In the genomic region with DNA sequence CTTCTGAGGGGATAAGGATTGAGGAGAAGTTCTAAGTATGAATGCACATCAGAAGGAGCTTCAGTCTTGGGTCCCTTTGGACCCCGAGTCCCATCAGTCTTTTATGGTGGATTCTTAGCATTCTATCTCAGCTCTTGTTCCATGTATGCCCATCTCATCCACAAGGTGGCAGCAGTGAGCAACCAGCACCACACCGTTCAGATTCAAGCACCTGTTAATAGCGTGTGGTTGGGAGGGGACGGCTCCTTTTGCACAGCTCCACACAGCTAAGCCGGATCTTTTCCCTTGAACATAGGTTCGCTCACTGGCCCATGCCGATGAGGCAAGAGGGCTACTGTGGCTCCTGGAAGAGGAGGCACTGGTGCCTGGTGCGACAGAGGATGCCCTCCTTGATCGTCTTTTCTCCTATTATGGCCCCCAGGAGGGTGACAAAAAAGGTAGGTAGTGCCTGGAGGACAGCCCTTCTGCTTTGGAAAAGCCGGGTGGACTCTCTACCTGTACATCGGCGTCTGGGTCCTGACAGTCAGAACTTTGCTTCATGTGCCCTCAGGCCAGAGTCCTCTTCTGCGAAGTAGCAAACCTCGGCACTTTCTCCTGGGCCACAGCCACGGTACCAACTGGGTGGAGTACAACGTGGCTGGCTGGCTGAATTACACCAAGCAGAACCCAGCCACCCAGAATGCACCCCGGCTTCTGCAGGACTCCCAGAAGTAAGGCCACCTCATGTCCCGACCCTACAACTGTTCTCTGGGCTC, we compare ENCODE assay signal across 8 mouse cellular contexts. TPM values are rescaled to one million over a fixed set of nuclear protein-coding genes. Genes with fewer than 3 reads are reported as not detected.
DNase-seq lines count a peak whose midpoint lies in the region; ATAC-seq and TF ChIP-seq lines count a peak whose summit lies in the region.

No protein-coding gene starts in this region.

- H3K27ac ChIP-seq in kidney, embryonic 15.5 days, result no peak overlapping the region
- H3K27ac ChIP-seq in liver, embryonic 13.5 days, result no peak overlapping the region
- H3K27ac ChIP-seq in neural tube, embryonic 13.5 days (replicated peaks), result no peak overlapping the region
- no peak overlapping the region for H3K27ac ChIP-seq in testis, adult 2 months (ENCODE audit: control insufficient read depth, insufficient read depth, low read depth, low read length)

- ATAC-seq in kidney, embryonic 15.5 days (replicated peaks; ENCODE audit: low FRiP score), result 0 out of 2 replicates have a peak, but pooled peaks have one; percentile 22
- ATAC-seq in liver, embryonic 13.5 days (ENCODE audit: low read depth), result no peak
- peak; percentile 36; the same call in 1 of the 2 replicates for ATAC-seq in neural tube, embryonic 13.5 days (ENCODE audit: low read depth)

- peaks cover 6% of the 10 kb centered on the region for H3K4me1 ChIP-seq in kidney, embryonic 15.5 days
- 0 out of 2 replicates have a peak, but pooled peaks cover 2% of the 10 kb centered on the region for H3K4me1 ChIP-seq in liver, embryonic 13.5 days (replicated peaks)
- H3K4me1 ChIP-seq in neural tube, embryonic 13.5 days (replicated peaks), result peaks cover 52% of the 10 kb centered on the region
- no peaks in the 10 kb centered on the region for H3K4me1 ChIP-seq in testis, adult 2 months (ENCODE audit: control insufficient read depth, insufficient read depth, low read length)

- no peaks in the 10 kb centered on the region for H3K9me3 ChIP-seq in kidney, embryonic 15.5 days (replicated peaks)
- H3K9me3 ChIP-seq in liver, embryonic 13.5 days (replicated peaks), result no peaks in the 10 kb centered on the region
- no peaks in the 10 kb centered on the region for H3K9me3 ChIP-seq in neural tube, embryonic 13.5 days

- no peak overlapping the region for H3K4me2 ChIP-seq in kidney, embryonic 15.5 days
- H3K4me2 ChIP-seq in liver, embryonic 13.5 days, result no peak overlapping the region
- no peak overlapping the region for H3K4me2 ChIP-seq in neural tube, embryonic 13.5 days

- no peak overlapping the region for H3K4me3 ChIP-seq in kidney, embryonic 15.5 days (replicated peaks)
- no peak overlapping the region for H3K4me3 ChIP-seq in liver, embryonic 13.5 days (replicated peaks)
- H3K4me3 ChIP-seq in neural tube, embryonic 13.5 days, result no peak overlapping the region
- no peak overlapping the region for H3K4me3 ChIP-seq in testis, adult 2 months (ENCODE audit: control insufficient read depth, low read depth, low read length)

- WGBS in kidney, embryonic 15.5 days, result 54% methylated on average over 18 of the region's 18 CpGs
- 66% methylated on average over 18 of the region's 18 CpGs for WGBS in liver, embryonic 13.5 days (ENCODE audit: insufficient replicate concordance)
- 58% methylated on average over 18 of the region's 18 CpGs for WGBS in neural tube, embryonic 13.5 days

- peaks cover 55% of the 10 kb centered on the region for H3K36me3 ChIP-seq in kidney, embryonic 15.5 days
- peaks cover 82% of the 10 kb centered on the region for H3K36me3 ChIP-seq in liver, embryonic 13.5 days
- peaks cover 65% of the 10 kb centered on the region for H3K36me3 ChIP-seq in neural tube, embryonic 13.5 days
- no peaks in the 10 kb centered on the region for H3K36me3 ChIP-seq in testis, adult 2 months (ENCODE audit: control insufficient read depth, insufficient read depth, low read length)

- H3K27me3 ChIP-seq in kidney, embryonic 15.5 days, result 0 out of 2 replicates have a peak, but pooled peaks cover 8% of the 10 kb centered on the region
- no peaks in the 10 kb centered on the region for H3K27me3 ChIP-seq in liver, embryonic 13.5 days
- peaks cover 56% of the 10 kb centered on the region for H3K27me3 ChIP-seq in neural tube, embryonic 13.5 days
- H3K27me3 ChIP-seq in testis, adult 2 months (ENCODE audit: control insufficient read depth, insufficient read depth, low read length), result no peaks in the 10 kb centered on the region

- H3K9ac ChIP-seq in kidney, embryonic 15.5 days, result no peak overlapping the region
- no peak overlapping the region for H3K9ac ChIP-seq in liver, embryonic 13.5 days
- H3K9ac ChIP-seq in neural tube, embryonic 13.5 days, result peak overlapping the region; percentile 5; the same call in 1 of the 2 replicates

- TF ChIP-seq CTCF in testis, adult 2 months (IDR thresholded peaks at IDR 0.05; ENCODE audit: control insufficient read depth, insufficient read depth, insufficient replicate concordance, low read depth, low read length), result peak; percentile 90

- TF ChIP-seq POLR2A in testis, adult 2 months (IDR thresholded peaks at IDR 0.05; ENCODE audit: control insufficient read depth, low read depth, low read length), result no peak

- peak; percentile 69 for DNase-seq in urinary bladder, postnatal 14 days (ENCODE audit: low spot score)
- no peak for DNase-seq in urinary bladder, postnatal 10 days (ENCODE audit: low spot score)
- DNase-seq in cerebellum, postnatal 14 days, result peak; percentile 92 to 93
- DNase-seq in gastrocnemius, postnatal 10 days, result peak; percentile 74
- peak; percentile 55 for DNase-seq in liver, embryonic 13.5 days

RNA-seq across cellular contexts. Expression of a gene that starts 39.9 kb away (rescaled TPM):
- not detected for total RNA-seq in gastrocnemius, postnatal 10 days (2021)
- polyA plus RNA-seq in kidney, embryonic 15.5 days (2015; fragmentation: Nextera tagmentation; extraction: Ambion mirVana), result 1.5 and 2.3 TPM in 2 replicates
- 0.57 and 0.78 TPM in 2 replicates for polyA plus RNA-seq in liver, embryonic 13.5 days (2015; fragmentation: Nextera tagmentation; extraction: Ambion mirVana)
- polyA plus RNA-seq in neural tube, embryonic 13.5 days (2015; fragmentation: Nextera tagmentation; extraction: Ambion mirVana), result 1.7 and 2.8 TPM in 2 replicates
- not detected in 2 replicates for polyA plus RNA-seq in testis, adult 2 months (2012; rRNA removed)
